Mouse (Mus musculus) gastrocnemius, postnatal 25 days (tissue): Measurements from ENCODE around the gene Sox2. TPM values are rescaled to one million over a fixed set of nuclear protein-coding genes. Genes with fewer than 3 reads are reported as not detected.

ENCODE experiments used
- microRNA-seq, 2 experiments: library from miRNA; unstranded; fragments of <30 nt; microRNA quantifications; one replicate each; pipeline ENCODE4 v1.2.0; 2021; ENCODE audit warnings: borderline replicate concordance in 2 of 2
- total RNA-seq, 2 experiments: library from RNA; stranded (reverse); gene quantifications; 1 replicate in 1 of 2; 2 replicates in 1 of 2; pipeline ENCODE4 v1.2.3; 2021

The Sox2 gene
- total RNA-seq, 2 experiments from 2014 or later = not detected

Small RNA genes within 50 kb of the gene (microRNA-seq; reads per million reads assigned to microRNA genes)
- 0 reads per million in 2 experiments for gene Mir1897
